Mouse (Mus musculus) monocyte, adult 5-6 weeks (primary cell): Measurements from ENCODE around the gene Col7a1. TPM values are rescaled to one million over a fixed set of nuclear protein-coding genes. Genes with fewer than 3 reads are reported as not detected.

ENCODE experiments used
- ATAC-seq: fragments of 153-309, 156-312 bp; replicated peaks from 2 replicates; pipeline ENCODE4 v1.8.0; 2017; ENCODE audit warnings: mild to moderate bottlenecking; ENCODE audit not compliant: low TSS enrichment, insufficient number of reproducible peaks, severe bottlenecking, poor library complexity, low FRiP score
- total RNA-seq: library from RNA; stranded (forward); fragments of 200-1000, 200-491, 200-594 nt; gene quantifications from 3 replicates; pipeline ENCODE4 v1.2.3, GENCODE M21; 2017

Col7a1 gene
- total RNA-seq, 1 experiment from 2014 or later = 1.2 TPM

- ATAC-seq = no peak
Measured at GRCm38 (mm10) chr9:109008994-109009635, 55.7 kb downstream of the Col7a1 start.

- peak; percentile 80 for ATAC-seq
Measured at GRCm38 (mm10) chr9:109009636-109010315, 56.4 kb downstream of the Col7a1 start.

GRCm38 (mm10) chr9:109010316-109010690 lies 56.9 kb downstream of the Col7a1 start:
- no peak for ATAC-seq

GRCm38 (mm10) chr9:109015397-109015796 lies 62.0 kb downstream of the Col7a1 start:
- ATAC-seq = no peak

- ATAC-seq = peak; percentile 75
Measured at GRCm38 (mm10) chr9:109016973-109017604, 63.7 kb downstream of the Col7a1 start.

- ATAC-seq = peak; percentile 82
Measured at GRCm38 (mm10) chr9:109021428-109021827, 68.0 kb downstream of the Col7a1 start.

GRCm38 (mm10) chr9:109022866-109023685 lies 69.7 kb downstream of the Col7a1 start:
- ATAC-seq = peak; percentile 80

GRCm38 (mm10) chr9:109027521-109027920 lies 74.1 kb downstream of the Col7a1 start:
- ATAC-seq = no peak

- no peak for ATAC-seq
Measured at GRCm38 (mm10) chr9:109028421-109028820, 75.0 kb downstream of the Col7a1 start.

- no peak for ATAC-seq
Measured at GRCm38 (mm10) chr9:109028919-109029318, 75.5 kb downstream of the Col7a1 start.

GRCm38 (mm10) chr9:109030312-109030711 lies 76.9 kb downstream of the Col7a1 start:
- ATAC-seq = no peak

- ATAC-seq = no peak
Measured at GRCm38 (mm10) chr9:109031001-109031400, 77.6 kb downstream of the Col7a1 start.

GRCm38 (mm10) chr9:109031686-109032085 lies 78.3 kb downstream of the Col7a1 start:
- ATAC-seq = no peak

GRCm38 (mm10) chr9:109032435-109032834 lies 79.0 kb downstream of the Col7a1 start:
- ATAC-seq = peak; percentile 55

Other genes with a start within 250 kb of the Col7a1 start
- gene Ip6k2, start 169.8 kb upstream of the Col7a1 start, total RNA-seq = 34.7 to 78.2 TPM (median 74.6 TPM) in 3 replicates
- gene Nckipsd, start 145.2 kb upstream of the Col7a1 start, total RNA-seq = 1.8 to 7.4 TPM (median 4.9 TPM) in 3 replicates
- gene Celsr3, start 127.3 kb upstream of the Col7a1 start, total RNA-seq = 0.48 to 2.7 TPM (median 0.68 TPM) in 3 replicates
- gene Slc26a6, start 100.3 kb upstream of the Col7a1 start, total RNA-seq = 6.2 to 10.0 TPM (median 8.4 TPM) in 3 replicates
- gene Tmem89, start 39.0 kb upstream of the Col7a1 start, total RNA-seq = not detected in 3 replicates
- gene Uqcrc1, start 17.0 kb upstream of the Col7a1 start, total RNA-seq = 130 to 173 TPM (median 135 TPM) in 3 replicates
- gene Ucn2, start 32.4 kb downstream of the Col7a1 start, total RNA-seq = not detected in 3 replicates
- 48.6 to 70.1 TPM (median 67.8 TPM) in 3 replicates for gene Pfkfb4, start 38.2 kb downstream of the Col7a1 start, total RNA-seq
- gene Shisa5, start 85.0 kb downstream of the Col7a1 start, total RNA-seq = 523 to 1,277 TPM (median 526 TPM) in 3 replicates
- 47.4 to 94.7 TPM (median 64.7 TPM) in 3 replicates for gene Trex1, start 106.1 kb downstream of the Col7a1 start, total RNA-seq
- gene Atrip, start 120.5 kb downstream of the Col7a1 start, total RNA-seq = 11.1 to 17.6 TPM (median 15.7 TPM) in 3 replicates
- 3.6 to 10.0 TPM (median 9.5 TPM) in 3 replicates for gene Ccdc51, start 128.9 kb downstream of the Col7a1 start, total RNA-seq
- 155 to 237 TPM (median 205 TPM) in 3 replicates for gene Tma7, start 129.0 kb downstream of the Col7a1 start, total RNA-seq
- gene Plxnb1, start 141.8 kb downstream of the Col7a1 start, total RNA-seq = 0.32 to 5.5 TPM (median 0.78 TPM) in 3 replicates
- gene Fbxw21, start 208.5 kb downstream of the Col7a1 start, total RNA-seq = not detected in 3 replicates
- 0.39 to 1.5 TPM (median 0.57 TPM) in 3 replicates for gene Fbxw13, start 242.4 kb downstream of the Col7a1 start, total RNA-seq